13 mouse cellular contexts compared by ENCODE assay signal in the genomic region with DNA sequence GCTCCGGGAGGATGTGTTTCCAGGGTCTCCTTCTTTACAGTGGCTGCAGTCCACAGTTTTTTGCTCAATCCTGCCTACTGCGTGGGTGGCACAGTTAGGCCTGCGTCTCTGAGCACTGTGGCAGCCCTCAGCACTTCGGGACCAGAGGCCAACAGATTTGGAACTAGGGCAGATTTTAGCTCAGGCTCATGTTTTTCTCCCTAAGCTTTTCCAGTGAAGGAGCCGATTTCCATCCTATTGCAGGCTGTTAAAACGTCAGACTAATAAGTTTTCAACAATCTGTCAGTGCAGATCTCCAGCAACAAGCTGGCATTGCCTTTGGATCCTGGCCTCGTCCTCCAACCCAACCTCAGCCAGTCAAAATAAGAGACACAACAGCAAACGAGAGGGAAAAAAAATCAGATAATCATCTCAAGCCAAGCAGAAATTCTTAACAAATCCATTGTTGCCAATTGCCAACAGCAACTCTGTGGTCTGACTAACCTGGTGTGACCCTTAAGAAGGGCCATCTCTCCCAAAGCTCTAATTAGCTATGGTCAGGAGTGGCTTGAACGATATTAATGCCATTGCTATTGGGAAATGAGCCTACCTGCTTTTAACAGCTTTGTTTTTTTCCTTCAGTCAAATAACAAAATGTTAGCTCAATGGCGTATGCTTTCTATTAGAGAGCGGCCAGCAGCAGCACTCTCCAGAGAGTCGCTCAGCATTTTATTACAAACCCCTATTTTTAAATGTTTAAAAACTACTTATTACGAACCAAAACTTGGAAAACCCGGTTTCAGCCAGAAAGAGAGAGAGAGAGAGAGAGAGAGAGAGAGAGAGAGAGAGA.
DNase-seq lines count a peak whose midpoint lies in the region; ATAC-seq and TF ChIP-seq lines count a peak whose summit lies in the region.
"Had no signal": no experiment of that assay in that cellular context is flagged by ENCODE, and none has a peak within 500 bp of the region (broad histone marks: within the 10 kb centered on the region; RNA-seq: fewer than 3 reads in every experiment).

No protein-coding gene starts in this region.

- no peak overlapping the region for H3K4me2 ChIP-seq in embryonic facial prominence, embryonic 14.5 days (ENCODE audit: low read depth, low read length)
- H3K4me2 ChIP-seq: kidney, embryonic 15.5 days had no signal

- no peak for TF ChIP-seq POLR2A in brain, embryonic 14.5 days (IDR thresholded peaks at IDR 0.05; ENCODE audit: borderline replicate concordance, extremely low read depth, insufficient read depth, insufficient read length, poor library complexity, severe bottlenecking)

- H3K27ac ChIP-seq in gastrocnemius, adult 2 months = peak overlapping the region; percentile 72
- peak overlapping the region; percentile 64 for H3K27ac ChIP-seq in embryonic facial prominence, embryonic 14.5 days (replicated peaks; ENCODE audit: low read depth, low read length)
- H3K27ac ChIP-seq: kidney, embryonic 15.5 days; stomach, postnatal 0 days had no signal

- no peak overlapping the region for H3K9ac ChIP-seq in embryonic facial prominence, embryonic 14.5 days (ENCODE audit: low read depth, low read length)
- H3K9ac ChIP-seq: kidney, embryonic 15.5 days had no signal

- H3K4me1 ChIP-seq in embryonic facial prominence, embryonic 14.5 days (ENCODE audit: control insufficient read depth, insufficient read depth, low read length) = peaks cover 31% of the 10 kb centered on the region
- H3K4me1 ChIP-seq: kidney, embryonic 15.5 days had no signal

- intact Hi-C loops in gastrocnemius, adult 2 months (cut with DNase I) = loop anchor here (5.0 kb wide), 1 partner anchor 85 kb away; no protein-coding TSS in a partner anchor

- DNase-seq in gastrocnemius, adult 2 months = peak; percentile 41
- DNase-seq in gastrocnemius, adult 18-20 months (ENCODE audit: low spot score) = no peak
- DNase-seq in brain, embryonic 14.5 days (ENCODE audit: low read depth) = peak; percentile 37
- DNase-seq in embryonic facial prominence, embryonic 14.5 days (ENCODE audit: low spot score) = peak; percentile 63
- DNase-seq in layer of hippocampus, postnatal 10 days (ENCODE audit: low spot score in 2 of 2) = peak; percentile 21 to 37
- DNase-seq in kidney, postnatal 25 days = no peak
- DNase-seq: heart, adult 18-20 months; lung, adult 2 months had no signal

- no peaks in the 10 kb centered on the region for H3K27me3 ChIP-seq in embryonic facial prominence, embryonic 14.5 days (replicated peaks; ENCODE audit: control insufficient read depth, insufficient read depth, low read length)
- H3K27me3 ChIP-seq: kidney, embryonic 15.5 days had no signal

- 40% methylated on average over 14 of the region's 14 CpGs for WGBS in embryonic facial prominence, embryonic 14.5 days

- no peaks in the 10 kb centered on the region for H3K9me3 ChIP-seq in embryonic facial prominence, embryonic 14.5 days (ENCODE audit: control insufficient read depth, low read length)
- H3K9me3 ChIP-seq: kidney, embryonic 15.5 days had no signal

- no peak for TF ChIP-seq CTCF in gastrocnemius, adult 2 months (IDR thresholded peaks at IDR 0.05)
- TF ChIP-seq CTCF in brain, embryonic 14.5 days (IDR thresholded peaks at IDR 0.05; ENCODE audit: borderline replicate concordance, extremely low read depth, insufficient read depth, insufficient read length) = no peak

- no peak overlapping the region for H3K4me3 ChIP-seq in gastrocnemius, adult 2 months
- H3K4me3 ChIP-seq in embryonic facial prominence, embryonic 14.5 days (ENCODE audit: low read depth, low read length) = no peak overlapping the region
- H3K4me3 ChIP-seq: kidney, embryonic 15.5 days had no signal

- no peaks in the 10 kb centered on the region for H3K36me3 ChIP-seq in embryonic facial prominence, embryonic 14.5 days (ENCODE audit: control insufficient read depth, insufficient read depth, low read length)
- H3K36me3 ChIP-seq: kidney, embryonic 15.5 days had no signal

- no peak for ATAC-seq in embryonic facial prominence, embryonic 14.5 days (ENCODE audit: low read depth)
- no peak for ATAC-seq in granulocyte monocyte progenitor cell, adult 5-6 weeks (replicated peaks; ENCODE audit: poor library complexity, severe bottlenecking)
- ATAC-seq in inflammation-experienced regulatory T-cells, adult 6 months = no peak
- ATAC-seq: CD4-positive, CD25-positive, alpha-beta regulatory T cell, adult 4 months had no signal

Comparison
In these comparisons a context has a peak if more than half of its experiments do, and no peak if none do; other contexts are left out.
1. DNase-seq: peak in gastrocnemius, adult 2 months (single experiment), brain, embryonic 14.5 days (single experiment), embryonic facial prominence, embryonic 14.5 days (single experiment) and layer of hippocampus, postnatal 10 days (2 of 2); none in gastrocnemius, adult 18-20 months (single experiment) and kidney, postnatal 25 days (0 of 2).